Mouse (Mus musculus) ES-E14 (cell line): ENCODE results near the gene Moxd1.

Experiments
- CHD2 ChIP-seq: IDR thresholded peaks from 2 replicates; pipeline ENCODE4 v1.6.1; 2014; ENCODE audit warnings: mild to moderate bottlenecking, low read depth, low read length, inconsistent platforms
- MAFK ChIP-seq: IDR thresholded peaks from 2 replicates; pipeline ENCODE4 v1.6.1; 2014; ENCODE audit warnings: mild to moderate bottlenecking, low read depth, low read length, inconsistent platforms; ENCODE audit not compliant: insufficient read depth
- ZC3H11A ChIP-seq: IDR thresholded peaks from 2 replicates; pipeline ENCODE4 v1.6.1; 2012; ENCODE audit warnings: low read depth, mild to moderate bottlenecking, inconsistent platforms, low read length, borderline replicate concordance
- ZNF384 ChIP-seq: IDR thresholded peaks from 2 replicates; pipeline ENCODE4 v1.6.1; 2012; ENCODE audit warnings: low read depth, low read length, inconsistent platforms

DNA sequence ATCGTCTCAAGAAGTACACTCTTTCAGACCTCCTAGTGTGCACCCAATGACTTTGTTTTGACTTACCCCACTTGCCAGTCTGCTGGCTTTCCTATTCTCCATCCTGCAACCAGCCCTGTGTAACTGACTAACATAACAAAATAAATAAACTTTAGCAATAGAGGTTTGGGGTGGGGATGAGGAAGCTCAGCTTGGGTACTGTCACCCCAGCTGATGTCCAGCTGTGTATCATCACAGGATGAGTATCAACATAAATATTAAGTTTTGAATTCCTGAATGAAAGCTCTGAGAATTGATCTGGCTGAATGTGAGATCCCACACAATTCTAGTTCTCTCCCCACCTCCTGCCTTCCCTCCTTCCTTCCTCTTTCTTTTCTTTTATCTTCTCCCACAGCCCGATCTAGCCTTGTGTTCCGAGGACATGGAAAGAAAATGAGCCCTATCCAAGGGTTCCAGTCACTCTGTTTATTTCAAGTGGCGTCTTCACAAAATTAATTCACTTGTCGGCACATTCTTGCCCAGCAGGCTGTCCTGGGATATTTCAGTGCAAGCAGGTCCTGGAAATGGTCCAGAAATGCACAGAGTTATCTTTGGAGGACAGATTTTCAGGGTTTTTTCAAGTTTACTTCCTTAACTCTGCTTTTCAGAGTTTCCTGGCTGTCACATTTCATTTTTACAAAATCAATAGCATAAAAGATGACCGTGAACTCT lies 5.6 kb upstream of the Moxd1 start:
- TF ChIP-seq ZC3H11A (no peak), CHD2 (no peak), ZNF384 (no peak), MAFK (no peak)
